Mouse (Mus musculus): ENCODE measurements around the gene Apip. TPM values are rescaled to one million over a fixed set of nuclear protein-coding genes. Genes with fewer than 3 reads are reported as not detected.

The Apip gene
- polyA plus RNA-seq, 1 experiment from 2014 or later = 61.7 TPM

DNA sequence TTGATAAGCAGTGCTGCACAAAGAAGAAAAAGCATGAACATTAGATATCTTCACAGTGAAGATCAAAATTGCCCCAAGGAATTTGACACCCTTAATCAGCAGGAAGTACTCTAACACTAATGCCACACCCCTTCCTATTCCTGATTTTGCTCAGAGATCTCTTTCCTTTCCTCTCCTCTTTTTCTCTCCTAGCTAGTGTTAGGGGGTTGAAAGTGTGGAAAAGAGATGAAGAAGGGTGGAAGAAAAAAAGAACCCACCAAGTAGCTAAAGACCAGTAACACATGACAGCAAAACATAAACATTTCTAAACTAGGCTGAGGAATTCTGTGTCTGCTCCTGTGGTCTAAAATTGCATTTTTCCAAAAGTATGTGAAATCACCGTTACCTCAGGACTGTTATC is 4.9 kb upstream of the Apip start:
- Histone ChIP-seq H3K4me1 (peaks cover 48% of the 10 kb centered on the region), H3K36me3 (0 out of 2 replicates have a peak, but pooled peaks cover 3% of the 10 kb centered on the region), H3K27ac (replicated peaks) (no peak overlapping the region), H3K4me2 (no peak overlapping the region), H3K4me3 (no peak overlapping the region), H3K27me3 (replicated peaks) (no peaks in the 10 kb centered on the region), H3K9me3 (no peaks in the 10 kb centered on the region), H3K9ac (no peak overlapping the region)
- ATAC-seq (ENCODE audit: extremely low read depth, insufficient number of reproducible peaks, low FRiP score, low TSS enrichment) = no peak
- WGBS = 67% methylated on average over 1 of the region's 1 CpGs

GRCm38 (mm10) chr2:103069752-103070405 is 3.6 kb upstream of the Apip start:
- H3K4me2 ChIP-seq = no peak overlapping the region
- no peaks in the 10 kb centered on the region for H3K9me3 ChIP-seq
- no peak overlapping the region for H3K27ac ChIP-seq (replicated peaks)
- H3K9ac ChIP-seq = no peak overlapping the region
- 0 out of 2 replicates have a peak, but pooled peaks cover 3% of the 10 kb centered on the region for H3K36me3 ChIP-seq
- peaks cover 55% of the 10 kb centered on the region for H3K4me1 ChIP-seq
- ATAC-seq (ENCODE audit: extremely low read depth, insufficient number of reproducible peaks, low FRiP score, low TSS enrichment) = no peak
- 92% methylated on average over 5 of the region's 5 CpGs for WGBS
- no peak overlapping the region for H3K4me3 ChIP-seq
- no peaks in the 10 kb centered on the region for H3K27me3 ChIP-seq (replicated peaks)

DNA sequence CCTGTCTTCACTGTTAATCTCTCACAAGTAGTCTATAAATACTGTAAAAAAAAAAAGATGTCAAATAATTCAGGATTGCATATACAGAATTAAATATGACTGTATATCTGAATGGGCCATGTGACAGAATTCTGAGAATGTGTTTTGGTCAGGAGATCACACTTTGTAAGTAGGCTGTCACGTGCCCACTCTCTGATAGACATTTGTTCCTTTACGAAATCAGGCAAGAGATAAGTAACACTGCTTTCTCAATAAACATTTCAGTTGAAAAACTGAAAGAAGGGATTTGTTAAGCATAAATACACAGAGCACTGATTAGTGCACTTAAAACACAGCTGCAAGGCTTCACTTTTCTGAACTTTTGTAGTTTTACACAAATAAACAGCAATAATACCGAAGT is 2.9 kb upstream of the Apip start:
- no peaks in the 10 kb centered on the region for H3K9me3 ChIP-seq
- peaks cover 55% of the 10 kb centered on the region for H3K4me1 ChIP-seq
- H3K36me3 ChIP-seq = 0 out of 2 replicates have a peak, but pooled peaks cover 3% of the 10 kb centered on the region
- no peak overlapping the region for H3K4me2 ChIP-seq
- no peak for ATAC-seq (ENCODE audit: extremely low read depth, insufficient number of reproducible peaks, low FRiP score, low TSS enrichment)
- 47% methylated on average over 3 of the region's 3 CpGs for WGBS
- no peak overlapping the region for H3K27ac ChIP-seq (replicated peaks)
- no peak overlapping the region for H3K9ac ChIP-seq
- H3K27me3 ChIP-seq (replicated peaks) = no peaks in the 10 kb centered on the region
- H3K4me3 ChIP-seq = no peak overlapping the region

DNA sequence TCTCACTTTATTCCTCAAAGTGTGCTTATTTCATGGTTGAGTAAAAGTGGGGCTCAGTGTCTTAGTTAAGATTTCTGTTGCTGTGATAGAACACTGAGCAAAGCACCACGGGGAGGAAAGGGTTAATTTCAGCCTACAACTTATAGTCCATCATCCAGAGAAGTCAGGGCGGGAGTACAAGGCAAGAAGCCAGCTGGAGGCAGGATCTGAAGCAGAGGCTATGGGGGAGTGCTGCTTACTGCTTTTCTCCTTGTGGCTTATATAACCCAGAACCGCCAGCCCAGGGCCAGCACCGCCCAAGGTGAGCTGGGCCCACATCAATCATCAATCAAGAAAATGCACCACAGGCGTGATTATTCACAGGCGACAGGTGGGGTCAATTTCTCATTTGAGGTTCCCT is 7.6 kb downstream of the Apip start:
- Histone ChIP-seq H3K9me3 (no peaks in the 10 kb centered on the region), H3K9ac (no peak overlapping the region), H3K4me3 (no peak overlapping the region), H3K36me3 (peaks cover 19% of the 10 kb centered on the region), H3K27ac (replicated peaks) (no peak overlapping the region), H3K4me2 (no peak overlapping the region), H3K4me1 (peaks cover 9% of the 10 kb centered on the region), H3K27me3 (replicated peaks) (no peaks in the 10 kb centered on the region)
- WGBS = 69% methylated on average over 6 of the region's 6 CpGs
- no peak for ATAC-seq (ENCODE audit: extremely low read depth, insufficient number of reproducible peaks, low FRiP score, low TSS enrichment)

- Histone ChIP-seq H3K9me3 (no peaks in the 10 kb centered on the region), H3K4me1 (peaks cover 9% of the 10 kb centered on the region), H3K4me2 (no peak overlapping the region), H3K27ac (replicated peaks) (no peak overlapping the region), H3K36me3 (peaks cover 19% of the 10 kb centered on the region), H3K4me3 (no peak overlapping the region), H3K27me3 (replicated peaks) (no peaks in the 10 kb centered on the region), H3K9ac (no peak overlapping the region)
- ATAC-seq (ENCODE audit: extremely low read depth, insufficient number of reproducible peaks, low FRiP score, low TSS enrichment) = no peak
- WGBS = 59% methylated on average over 5 of the region's 5 CpGs
These were observed 8.2 kb downstream of the Apip start for GRCm38 (mm10) chr2:103081706-103082105.

DNA sequence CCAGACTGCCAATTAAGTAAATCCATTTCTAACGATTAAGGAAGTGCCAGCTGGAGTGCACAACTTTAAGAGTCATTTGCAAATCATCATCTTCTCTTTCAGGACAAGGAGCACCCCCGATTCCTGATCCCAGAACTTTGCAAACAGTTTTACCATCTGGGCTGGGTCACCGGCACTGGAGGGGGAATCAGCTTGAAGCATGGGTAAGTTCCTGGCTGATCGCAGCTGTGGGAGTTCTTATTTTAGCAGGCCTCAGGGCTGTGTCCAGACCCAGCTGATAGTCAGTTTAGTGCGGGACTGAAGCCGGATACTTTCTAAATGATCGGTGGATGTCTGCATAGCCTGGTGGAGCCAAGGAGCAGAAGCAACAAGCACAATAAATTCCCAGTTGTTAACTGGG is 9.4 kb downstream of the Apip start:
- WGBS = 44% methylated on average over 7 of the region's 7 CpGs
- H3K9ac ChIP-seq = 0 out of 2 replicates have a peak overlapping the region, but pooled peaks have one; percentile 33
- ATAC-seq (ENCODE audit: extremely low read depth, insufficient number of reproducible peaks, low FRiP score, low TSS enrichment) = no peak
- peaks cover 22% of the 10 kb centered on the region for H3K36me3 ChIP-seq
- no peak overlapping the region for H3K4me2 ChIP-seq
- H3K9me3 ChIP-seq = no peaks in the 10 kb centered on the region
- H3K4me1 ChIP-seq = peaks cover 9% of the 10 kb centered on the region
- no peak overlapping the region for H3K27ac ChIP-seq (replicated peaks)
- H3K27me3 ChIP-seq (replicated peaks) = no peaks in the 10 kb centered on the region
- no peak overlapping the region for H3K4me3 ChIP-seq

GRCm38 (mm10) chr2:103084451-103084850 is 11.0 kb downstream of the Apip start:
- no peak overlapping the region for H3K4me2 ChIP-seq
- peaks cover 9% of the 10 kb centered on the region for H3K4me1 ChIP-seq
- H3K4me3 ChIP-seq = no peak overlapping the region
- peaks cover 37% of the 10 kb centered on the region for H3K36me3 ChIP-seq
- no peak for ATAC-seq (ENCODE audit: extremely low read depth, insufficient number of reproducible peaks, low FRiP score, low TSS enrichment)
- WGBS = 54% methylated on average over 5 of the region's 5 CpGs
- no peaks in the 10 kb centered on the region for H3K9me3 ChIP-seq
- H3K27me3 ChIP-seq (replicated peaks) = no peaks in the 10 kb centered on the region
- H3K27ac ChIP-seq (replicated peaks) = no peak overlapping the region
- H3K9ac ChIP-seq = no peak overlapping the region

DNA sequence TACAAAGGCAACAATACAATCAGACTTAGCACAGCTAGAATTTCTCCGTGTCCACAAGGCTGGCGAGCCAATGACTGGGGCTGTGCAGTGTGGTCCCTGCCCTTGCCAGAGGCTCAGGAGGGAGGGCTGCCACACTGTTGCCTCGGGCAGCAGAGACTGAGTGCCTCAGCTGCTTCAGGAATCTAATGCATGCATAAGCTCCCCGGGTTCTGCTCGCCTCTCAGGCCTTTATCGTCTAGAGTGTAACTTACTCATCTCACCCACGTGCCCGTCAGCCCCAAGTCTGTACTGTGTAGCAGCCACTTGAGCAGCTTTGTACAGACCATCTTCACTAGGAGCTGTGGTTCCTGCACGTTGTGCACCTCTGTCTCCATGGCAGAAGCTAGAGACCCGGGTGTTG is 12.2 kb downstream of the Apip start:
- 52% methylated on average over 10 of the region's 10 CpGs for WGBS
- H3K27ac ChIP-seq (replicated peaks) = no peak overlapping the region
- ATAC-seq (ENCODE audit: extremely low read depth, insufficient number of reproducible peaks, low FRiP score, low TSS enrichment) = no peak

GRCm38 (mm10) chr2:103086432-103086831 is 13.0 kb downstream of the Apip start:
- H3K4me3 ChIP-seq = no peak overlapping the region
- ATAC-seq (ENCODE audit: extremely low read depth, insufficient number of reproducible peaks, low FRiP score, low TSS enrichment) = no peak
- WGBS = 4% methylated on average over 1 of the region's 1 CpGs
- no peak overlapping the region for H3K4me2 ChIP-seq
- peaks cover 39% of the 10 kb centered on the region for H3K36me3 ChIP-seq
- H3K9me3 ChIP-seq = no peaks in the 10 kb centered on the region
- no peak overlapping the region for H3K27ac ChIP-seq (replicated peaks)
- H3K9ac ChIP-seq = no peak overlapping the region
- H3K4me1 ChIP-seq = peaks cover 9% of the 10 kb centered on the region
- H3K27me3 ChIP-seq (replicated peaks) = no peaks in the 10 kb centered on the region

More for the DNA sequence above, 12.2 kb downstream of the Apip start:
- H3K4me2 ChIP-seq = no peak overlapping the region
- H3K4me3 ChIP-seq = no peak overlapping the region
- no peaks in the 10 kb centered on the region for H3K9me3 ChIP-seq
- H3K36me3 ChIP-seq = peaks cover 41% of the 10 kb centered on the region
- H3K4me1 ChIP-seq = peaks cover 9% of the 10 kb centered on the region
- H3K27me3 ChIP-seq (replicated peaks) = no peaks in the 10 kb centered on the region
- H3K9ac ChIP-seq = no peak overlapping the region; the same call in 1 of the 2 replicates

- no peak overlapping the region for H3K4me3 ChIP-seq
- WGBS = 91% methylated on average over 4 of the region's 4 CpGs
- H3K27ac ChIP-seq (replicated peaks) = no peak overlapping the region
- no peaks in the 10 kb centered on the region for H3K27me3 ChIP-seq (replicated peaks)
- peaks cover 5% of the 10 kb centered on the region for H3K4me1 ChIP-seq
- H3K9ac ChIP-seq = no peak overlapping the region
- no peak for ATAC-seq (ENCODE audit: extremely low read depth, insufficient number of reproducible peaks, low FRiP score, low TSS enrichment)
- no peak overlapping the region for H3K4me2 ChIP-seq
- no peaks in the 10 kb centered on the region for H3K9me3 ChIP-seq
- peaks cover 49% of the 10 kb centered on the region for H3K36me3 ChIP-seq
These were observed 14.6 kb downstream of the Apip start for GRCm38 (mm10) chr2:103088099-103088498.

GRCm38 (mm10) chr2:103089521-103089920 is 16.0 kb downstream of the Apip start:
- 89% methylated on average over 6 of the region's 6 CpGs for WGBS
- no peaks in the 10 kb centered on the region for H3K9me3 ChIP-seq
- no peak overlapping the region for H3K9ac ChIP-seq
- no peaks in the 10 kb centered on the region for H3K27me3 ChIP-seq (replicated peaks)
- no peak overlapping the region for H3K4me2 ChIP-seq
- peaks cover 5% of the 10 kb centered on the region for H3K4me1 ChIP-seq
- ATAC-seq (ENCODE audit: extremely low read depth, insufficient number of reproducible peaks, low FRiP score, low TSS enrichment) = no peak
- H3K36me3 ChIP-seq = peaks cover 61% of the 10 kb centered on the region
- no peak overlapping the region for H3K4me3 ChIP-seq
- no peak overlapping the region for H3K27ac ChIP-seq (replicated peaks)

- ATAC-seq (ENCODE audit: extremely low read depth, insufficient number of reproducible peaks, low FRiP score, low TSS enrichment) = no peak
- H3K36me3 ChIP-seq = no peaks in the 10 kb centered on the region
These were observed 29.1 kb downstream of the Apip start for GRCm38 (mm10) chr2:103102595-103102994.

More at GRCm38 (mm10) chr2:103102595-103102994, 29.1 kb downstream of the Apip start:
- Histone ChIP-seq H3K4me2 (no peak overlapping the region), H3K27me3 (replicated peaks) (no peaks in the 10 kb centered on the region), H3K9ac (no peak overlapping the region), H3K4me1 (no peaks in the 10 kb centered on the region), H3K4me3 (no peak overlapping the region), H3K9me3 (no peaks in the 10 kb centered on the region), H3K27ac (replicated peaks) (no peak overlapping the region)
- 59% methylated on average over 5 of the region's 5 CpGs for WGBS
